Mouse (Mus musculus) stomach, embryonic 16.5 days (tissue): Measurements from ENCODE around the gene Cdh13. TPM values are rescaled to one million over a fixed set of nuclear protein-coding genes. Genes with fewer than 3 reads are reported as not detected.

ENCODE experiments used
- ATAC-seq: fragments of 200-750 bp; cut with Nextera tagmentation; 2 replicates; pipeline ENCODE4 v1.8.0; 2017; ENCODE audit warnings: moderate number of reproducible peaks, moderate TSS enrichment; ENCODE audit not compliant: insufficient read depth, low FRiP score
- H3K27ac ChIP-seq: fragments of 300-500 bp; sonication (generic); 2 replicates; pipeline ENCODE4 v1.5.1; 2014; ENCODE audit warnings: low read length
- H3K27me3 ChIP-seq: fragments of 300-500 bp; sonication (generic); 2 replicates; pipeline ENCODE4 v1.6.1; 2014; ENCODE audit warnings: low read length, control low read depth, mixed read lengths; ENCODE audit not compliant: control insufficient read depth, insufficient read depth
- H3K36me3 ChIP-seq: fragments of 300-500 bp; sonication (generic); 2 replicates; pipeline ENCODE4 v1.6.1; 2014; ENCODE audit warnings: low read length; ENCODE audit not compliant: control insufficient read depth, insufficient read depth
- H3K4me1 ChIP-seq: fragments of 300-500 bp; sonication (generic); 2 replicates; pipeline ENCODE4 v1.6.1; 2014; ENCODE audit warnings: low read length, control low read depth, mixed read lengths; ENCODE audit not compliant: control insufficient read depth, insufficient read depth
- H3K4me2 ChIP-seq: fragments of 300-500 bp; sonication (generic); 2 replicates; pipeline ENCODE4 v1.6.1; 2014; ENCODE audit warnings: low read depth, low read length, mixed read lengths
- H3K4me3 ChIP-seq: fragments of 300-500 bp; sonication (generic); replicated peaks from 2 replicates; pipeline ENCODE4 v1.5.1; 2014; ENCODE audit warnings: mild to moderate bottlenecking, low read length
- H3K9ac ChIP-seq: fragments of 300-500 bp; sonication (generic); 2 replicates; pipeline ENCODE4 v1.6.1; 2014; ENCODE audit warnings: low read length
- H3K9me3 ChIP-seq: fragments of 300-500 bp; sonication (generic); replicated peaks from 2 replicates; pipeline ENCODE4 v1.6.1; 2016; ENCODE audit warnings: low read length, control low read depth; ENCODE audit not compliant: control insufficient read depth
- WGBS: fragments of 180-500 bp; shearing (Covaris S2); extraction: QIAGEN DNeasy Blood & Tissue Kit; methylation state at CpG from one replicate; pipeline ENCODE4 v1.1.7; 2014; 5-methylcytosine and 5-hydroxymethylcytosine counted together
- polyA plus RNA-seq: library from polyadenylated mRNA; unstranded; fragments of >200 nt; fragmentation: Nextera tagmentation; extraction: Ambion mirVana; gene quantifications from 2 replicates; pipeline ENCODE4 v1.2.1, GENCODE M21; 2015

Gene Cdh13
- polyA plus RNA-seq, 1 experiment from 2014 or later: 19.9 TPM

DNA sequence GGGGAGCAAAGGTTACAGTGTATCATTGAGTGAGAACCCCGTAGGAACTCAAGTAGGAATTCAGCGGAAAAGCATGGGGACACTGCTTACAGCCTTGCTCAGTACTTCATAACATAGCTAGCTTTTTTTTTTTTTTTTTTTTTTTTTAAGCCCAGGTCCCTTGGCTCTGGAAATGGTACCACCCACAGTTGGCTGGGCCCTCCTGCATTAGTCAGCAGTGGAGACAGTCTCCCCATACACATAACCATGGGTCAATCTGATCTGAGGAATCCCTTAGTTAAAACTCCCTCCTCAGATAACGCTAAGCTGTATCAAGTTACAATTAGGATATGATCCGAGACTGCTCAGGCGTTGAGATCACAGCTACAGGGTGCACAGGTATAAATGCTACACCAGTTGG, 344.2 kb downstream of the Cdh13 start:
- no peak for ATAC-seq
- Histone ChIP-seq H3K4me3 (no peak overlapping the region), H3K27ac (no peak overlapping the region), H3K27me3 (no peaks in the 10 kb centered on the region), H3K9ac (no peak overlapping the region), H3K4me1 (no peaks in the 10 kb centered on the region), H3K9me3 (no peaks in the 10 kb centered on the region), H3K4me2 (no peak overlapping the region), H3K36me3 (no peaks in the 10 kb centered on the region)
- WGBS: 65% methylated on average over 5 of the region's 5 CpGs

DNA sequence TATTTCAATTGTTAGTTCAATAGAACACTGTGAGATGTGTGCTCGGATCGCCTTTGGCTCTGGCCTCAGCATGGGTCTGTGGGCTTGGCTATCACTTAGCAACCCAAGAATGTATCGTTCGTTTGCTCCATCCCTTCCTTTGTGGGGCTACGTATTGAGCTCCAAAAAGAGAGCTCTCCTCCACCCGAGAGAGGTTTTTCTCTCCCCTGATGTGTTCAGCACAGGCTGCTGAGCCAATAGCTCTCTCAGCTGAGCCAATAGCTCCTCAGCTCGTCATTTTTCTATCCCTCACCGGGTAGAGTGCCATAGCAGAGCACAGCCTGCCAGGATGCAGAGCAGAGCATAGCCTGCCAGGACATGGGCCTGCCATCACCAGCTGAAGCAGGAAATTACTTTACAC, 345.2 kb downstream of the Cdh13 start:
- no peak for ATAC-seq
- no peak overlapping the region for H3K27ac ChIP-seq
- H3K4me2 ChIP-seq: no peak overlapping the region
- H3K4me3 ChIP-seq: no peak overlapping the region
- H3K9me3 ChIP-seq: no peaks in the 10 kb centered on the region
- no peaks in the 10 kb centered on the region for H3K4me1 ChIP-seq
- H3K36me3 ChIP-seq: no peaks in the 10 kb centered on the region
- H3K27me3 ChIP-seq: no peaks in the 10 kb centered on the region
- WGBS: 65% methylated on average over 8 of the region's 8 CpGs
- no peak overlapping the region for H3K9ac ChIP-seq

DNA sequence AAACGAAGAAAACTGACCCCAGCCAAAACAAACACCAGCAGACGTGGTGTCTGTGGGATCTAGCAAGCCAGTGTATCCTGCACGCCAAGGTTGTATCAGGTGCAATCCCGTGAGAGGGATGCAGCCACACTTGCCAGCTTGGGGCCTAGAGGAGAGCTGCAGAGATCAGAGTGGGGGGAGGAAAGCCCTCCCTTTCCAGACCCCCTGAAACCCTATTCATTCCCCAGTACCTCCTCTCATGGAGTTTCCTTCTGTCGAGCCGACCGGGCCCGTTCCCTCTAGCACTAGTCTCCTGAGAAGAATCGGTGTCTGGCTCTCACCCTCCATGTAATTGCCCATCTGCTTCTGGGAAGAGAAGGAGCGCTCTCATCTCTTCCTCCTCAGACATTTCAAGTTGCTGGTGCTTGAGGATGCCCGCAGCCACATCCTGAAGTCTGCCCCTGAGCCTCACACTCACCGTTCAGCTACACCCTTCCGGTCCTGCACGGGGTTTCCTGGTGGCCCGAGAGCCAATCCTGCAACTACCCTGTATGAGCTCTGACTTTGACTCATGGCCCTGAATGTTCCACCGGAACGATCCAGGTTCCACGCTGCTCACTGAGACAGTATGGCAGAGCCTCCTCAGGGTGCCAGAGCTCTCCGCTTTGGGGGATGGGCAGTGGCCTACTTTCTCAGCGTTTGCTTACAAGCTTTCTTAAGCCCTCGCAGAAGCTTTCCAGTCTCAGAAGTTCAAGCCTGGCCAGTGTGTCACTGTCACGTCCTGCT, 351.9 kb downstream of the Cdh13 start:
- Histone ChIP-seq H3K36me3 (no peaks in the 10 kb centered on the region), H3K4me2 (no peak overlapping the region), H3K9ac (no peak overlapping the region), H3K27me3 (no peaks in the 10 kb centered on the region), H3K27ac (no peak overlapping the region), H3K4me1 (no peaks in the 10 kb centered on the region), H3K9me3 (no peaks in the 10 kb centered on the region), H3K4me3 (no peak overlapping the region)
- ATAC-seq: no peak
- 71% methylated on average over 22 of the region's 22 CpGs for WGBS

DNA sequence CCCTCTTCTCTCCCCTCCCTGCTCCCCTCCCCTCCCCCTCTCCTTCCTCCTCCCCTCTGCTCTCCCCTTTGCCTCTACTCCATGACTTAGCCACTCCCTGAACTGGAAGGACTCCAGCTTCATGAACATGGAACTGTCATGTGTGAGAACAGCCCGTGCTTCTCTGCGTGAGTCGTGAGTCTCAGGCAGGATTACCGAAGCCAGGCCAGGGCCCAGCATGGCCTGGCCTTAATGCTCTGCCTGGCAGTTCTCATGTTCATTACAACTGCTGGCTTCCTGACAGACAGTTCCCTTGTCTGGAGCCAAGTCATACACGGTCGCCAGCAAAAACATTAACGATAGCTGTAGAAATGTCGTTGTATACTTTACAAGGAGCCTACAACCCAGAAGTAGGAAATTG, 356.1 kb downstream of the Cdh13 start:
- Histone ChIP-seq H3K9ac (no peak overlapping the region), H3K27ac (no peak overlapping the region), H3K4me2 (no peak overlapping the region), H3K4me1 (no peaks in the 10 kb centered on the region), H3K36me3 (no peaks in the 10 kb centered on the region), H3K9me3 (no peaks in the 10 kb centered on the region), H3K27me3 (no peaks in the 10 kb centered on the region), H3K4me3 (no peak overlapping the region)
- 54% methylated on average over 8 of the region's 8 CpGs for WGBS
- ATAC-seq: peak; percentile 44; the same call in 1 of the 2 replicates

DNA sequence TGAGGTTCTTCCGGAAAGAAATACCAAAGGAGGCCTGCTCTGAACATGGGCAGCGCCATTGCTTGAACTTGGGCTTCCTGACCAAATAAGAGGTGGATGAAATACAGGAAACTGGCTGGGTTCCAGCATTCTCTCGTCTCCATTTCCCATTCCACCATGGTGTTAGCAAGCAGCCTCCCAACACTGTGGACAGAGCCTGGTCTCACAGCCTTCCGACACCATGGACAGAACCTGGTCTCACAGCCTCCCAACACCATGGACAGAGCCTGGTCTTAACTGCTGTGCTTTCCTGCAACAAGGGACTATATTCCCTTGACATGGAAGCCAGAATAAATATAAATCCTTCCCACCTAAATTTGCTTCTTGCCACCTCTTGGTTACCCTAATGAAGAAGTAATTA, 358.3 kb downstream of the Cdh13 start:
- no peaks in the 10 kb centered on the region for H3K27me3 ChIP-seq
- H3K9ac ChIP-seq: no peak overlapping the region
- H3K36me3 ChIP-seq: no peaks in the 10 kb centered on the region
- H3K4me3 ChIP-seq: no peak overlapping the region
- H3K27ac ChIP-seq: no peak overlapping the region
- no peak overlapping the region for H3K4me2 ChIP-seq
- ATAC-seq: no peak
- H3K9me3 ChIP-seq: no peaks in the 10 kb centered on the region
- no peaks in the 10 kb centered on the region for H3K4me1 ChIP-seq
- WGBS: 79% methylated on average over 4 of the region's 4 CpGs

DNA sequence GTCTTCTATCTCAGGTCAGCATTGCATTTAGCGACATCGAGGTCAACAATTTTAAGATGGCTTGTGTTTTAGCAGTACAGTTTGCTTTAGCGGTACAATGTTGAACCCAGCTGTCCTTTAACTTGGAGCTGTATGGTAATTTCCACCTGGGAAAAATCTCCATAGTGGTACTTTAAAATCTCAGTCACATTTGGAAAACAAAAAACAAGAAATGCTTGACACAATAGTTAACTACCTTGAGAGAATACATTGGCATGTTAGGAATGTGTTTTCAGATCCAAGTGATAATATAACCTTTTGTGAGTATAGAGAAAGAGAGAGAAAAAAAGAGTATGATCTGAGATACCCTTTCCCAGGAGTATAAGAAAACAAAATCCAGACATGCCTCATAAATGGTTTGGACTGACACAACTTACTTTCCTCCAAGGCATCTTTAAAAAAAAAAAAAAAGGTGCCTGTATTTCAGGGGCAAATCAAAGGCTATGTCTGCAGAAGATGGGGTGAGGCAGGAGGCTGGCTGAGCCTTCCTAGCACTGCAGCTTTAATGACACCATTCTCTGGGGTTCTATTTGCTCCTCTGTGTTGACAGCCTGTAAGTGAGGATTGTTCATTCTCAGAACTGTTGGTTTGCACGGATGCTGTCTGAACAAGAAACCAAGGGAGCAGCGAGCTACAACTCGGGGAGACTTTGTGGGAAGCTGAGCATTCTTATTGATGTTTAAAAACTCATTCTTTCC, 365.4 kb downstream of the Cdh13 start:
- no peak for ATAC-seq
- no peak overlapping the region for H3K9ac ChIP-seq
- H3K9me3 ChIP-seq: no peaks in the 10 kb centered on the region
- WGBS: 65% methylated on average over 6 of the region's 6 CpGs
- H3K4me2 ChIP-seq: no peak overlapping the region
- H3K4me1 ChIP-seq: no peaks in the 10 kb centered on the region
- no peak overlapping the region for H3K27ac ChIP-seq
- no peaks in the 10 kb centered on the region for H3K27me3 ChIP-seq
- no peaks in the 10 kb centered on the region for H3K36me3 ChIP-seq
- H3K4me3 ChIP-seq: no peak overlapping the region

DNA sequence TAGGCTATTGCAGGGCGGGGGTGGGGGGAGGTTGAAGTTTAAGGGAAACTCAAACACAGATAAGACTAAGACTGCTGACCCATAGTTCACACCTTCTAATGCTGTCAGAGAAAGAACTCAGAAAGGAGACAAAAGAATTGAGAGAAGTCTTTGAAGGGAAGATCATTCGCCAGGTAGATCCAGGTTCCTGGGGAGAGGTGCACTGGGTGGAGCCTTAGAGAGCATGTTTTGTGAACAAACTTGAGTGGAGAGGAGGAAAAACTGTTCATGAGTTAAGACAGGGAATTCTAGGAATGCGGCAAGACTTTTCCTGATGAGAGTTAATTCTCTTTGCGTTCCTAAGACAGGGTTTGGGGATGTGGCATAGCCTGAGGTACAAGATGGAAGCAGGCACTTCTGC, 366.4 kb downstream of the Cdh13 start:
- Histone ChIP-seq H3K36me3 (no peaks in the 10 kb centered on the region), H3K27me3 (no peaks in the 10 kb centered on the region), H3K4me1 (no peaks in the 10 kb centered on the region), H3K4me2 (no peak overlapping the region), H3K9ac (no peak overlapping the region), H3K27ac (no peak overlapping the region), H3K4me3 (no peak overlapping the region), H3K9me3 (no peaks in the 10 kb centered on the region)
- no peak for ATAC-seq
- WGBS: 64% methylated on average over 4 of the region's 4 CpGs

DNA sequence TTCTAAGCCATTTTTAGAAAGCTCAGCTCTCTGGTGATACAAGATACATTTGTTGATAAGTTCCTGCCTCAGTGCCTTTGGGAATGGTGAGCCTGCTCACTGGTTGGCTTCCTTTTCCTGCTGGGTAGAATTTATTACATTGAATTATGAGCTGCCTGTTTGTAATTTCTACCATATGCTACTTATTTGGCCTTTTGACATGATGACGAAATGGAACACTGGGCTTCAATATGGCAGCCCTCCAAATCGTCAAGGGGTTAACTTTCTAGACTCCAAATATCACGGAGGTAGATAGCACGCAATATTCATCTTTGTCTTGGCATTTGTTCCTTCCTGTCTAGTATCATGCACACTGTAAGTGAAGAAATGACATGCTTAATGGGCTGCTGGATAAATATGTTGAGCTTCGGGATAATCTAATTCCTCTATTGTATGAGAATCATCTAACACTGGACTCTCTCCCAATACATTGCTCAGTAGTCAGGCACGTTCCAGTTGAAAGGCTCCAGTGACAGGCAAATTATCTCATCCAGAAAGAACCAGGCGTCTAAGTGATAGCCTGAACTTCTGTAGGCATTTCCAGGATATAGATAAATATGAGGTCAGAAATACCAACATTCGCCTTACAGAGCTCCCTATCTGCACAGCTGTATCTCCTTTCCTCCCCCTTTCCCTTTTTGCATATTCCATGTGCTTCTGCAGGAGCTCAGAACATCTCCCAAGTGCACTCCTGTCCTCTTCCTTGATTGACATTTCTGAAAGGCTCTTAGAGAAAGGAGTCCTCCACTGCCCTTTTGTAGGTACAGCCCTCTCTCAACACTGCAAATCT, 378.7 kb downstream of the Cdh13 start:
- H3K4me2 ChIP-seq: no peak overlapping the region
- ATAC-seq: no peak
- 57% methylated on average over 8 of the region's 8 CpGs for WGBS
- H3K9ac ChIP-seq: no peak overlapping the region
- H3K9me3 ChIP-seq: no peaks in the 10 kb centered on the region
- H3K4me1 ChIP-seq: no peaks in the 10 kb centered on the region
- no peaks in the 10 kb centered on the region for H3K36me3 ChIP-seq
- H3K27ac ChIP-seq: no peak overlapping the region
- H3K4me3 ChIP-seq: no peak overlapping the region
- no peaks in the 10 kb centered on the region for H3K27me3 ChIP-seq

DNA sequence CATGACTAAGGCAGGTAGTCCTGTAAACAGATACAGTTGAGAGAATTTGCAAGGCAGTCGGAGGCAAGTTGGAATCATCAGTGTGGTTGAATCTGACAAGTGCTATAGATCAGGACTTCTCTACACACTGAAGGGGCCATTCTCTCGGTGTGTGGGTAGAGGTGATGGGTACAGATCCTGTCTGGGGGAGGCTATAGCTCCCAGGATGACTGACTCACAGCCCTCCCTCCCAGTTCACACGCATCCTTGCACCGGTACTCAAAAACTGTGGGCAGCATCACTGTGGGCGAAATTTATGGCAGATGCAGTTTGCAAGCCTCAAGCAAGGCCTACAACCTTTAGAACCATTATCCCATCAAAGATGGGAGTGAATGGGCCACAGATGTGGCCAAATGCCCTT, 381.5 kb downstream of the Cdh13 start:
- Histone ChIP-seq H3K4me1 (no peaks in the 10 kb centered on the region), H3K4me2 (no peak overlapping the region), H3K36me3 (no peaks in the 10 kb centered on the region), H3K27ac (no peak overlapping the region), H3K4me3 (no peak overlapping the region), H3K9ac (no peak overlapping the region), H3K9me3 (no peaks in the 10 kb centered on the region), H3K27me3 (no peaks in the 10 kb centered on the region)
- WGBS: 89% methylated on average over 5 of the region's 5 CpGs
- ATAC-seq: no peak
